Mouse (Mus musculus) neural tube, embryonic 12.5 days (tissue): Measurements from ENCODE around the gene Nkg7. TPM values are rescaled to one million over a fixed set of nuclear protein-coding genes. Genes with fewer than 3 reads are reported as not detected.
"Not testable (repeated sequence)": the region's sequence is repeated elsewhere in the genome, so short reads cannot be mapped to it uniquely, and the experiment has no call there.

Experiments
- ATAC-seq: fragments of 200-750 bp; cut with Nextera tagmentation; 2 replicates; pipeline ENCODE4 v1.8.0; 2017; ENCODE audit warnings: low read depth, mild to moderate bottlenecking, moderate TSS enrichment, moderate library complexity; ENCODE audit not compliant: low FRiP score
- H3K27ac ChIP-seq: fragments of 300-500 bp; sonication (generic); 2 replicates; pipeline ENCODE4 v1.5.1; 2016
- H3K27me3 ChIP-seq: fragments of 300-500 bp; sonication (generic); replicated peaks from 2 replicates; pipeline ENCODE4 v1.6.1; 2016; ENCODE audit warnings: mild to moderate bottlenecking
- H3K36me3 ChIP-seq: fragments of 300-500 bp; sonication (generic); 2 replicates; pipeline ENCODE4 v1.6.1; 2016; ENCODE audit warnings: mild to moderate bottlenecking
- H3K4me1 ChIP-seq: fragments of 300-500 bp; sonication (generic); 2 replicates; pipeline ENCODE4 v1.6.1; 2016
- H3K4me2 ChIP-seq: fragments of 300-500 bp; sonication (generic); replicated peaks from 2 replicates; pipeline ENCODE4 v1.6.1; 2016; ENCODE audit warnings: mild to moderate bottlenecking
- H3K4me3 ChIP-seq: fragments of 300-500 bp; sonication (generic); 2 replicates; pipeline ENCODE4 v1.5.1; 2016
- H3K9ac ChIP-seq: fragments of 300-500 bp; sonication (generic); 2 replicates; pipeline ENCODE4 v1.6.1; 2016; ENCODE audit warnings: mild to moderate bottlenecking
- H3K9me3 ChIP-seq: fragments of 300-500 bp; sonication (generic); 2 replicates; pipeline ENCODE4 v1.6.1; 2016; ENCODE audit warnings: mild to moderate bottlenecking
- WGBS: fragments of 180-500 bp; shearing (Covaris S2); methylation state at CpG from one replicate; pipeline ENCODE4 v1.1.7; 2016; 5-methylcytosine and 5-hydroxymethylcytosine counted together
- polyA plus RNA-seq: library from polyadenylated mRNA; unstranded; fragments of >200 nt; fragmentation: Nextera tagmentation; extraction: Ambion mirVana; gene quantifications from 2 replicates; pipeline ENCODE4 v1.2.1, GENCODE M21; 2016

The Nkg7 gene
- 0.28 TPM in 1 of 2 replicates, not detected in the other for polyA plus RNA-seq

GRCm38 (mm10) chr7:43436341-43437255 lies at the start of gene Nkg7:
TSS of gene Nkg7 (plus strand) at chr7:43437073.
- Histone ChIP-seq H3K4me3 (no peak within 1 kb of the TSS), H3K4me1 (no peaks in the 10 kb centered on the region), H3K9me3 (no peaks in the 10 kb centered on the region), H3K27me3 (no peaks in the 10 kb centered on the region), H3K36me3 (no peaks in the 10 kb centered on the region), H3K9ac (no peak within 1 kb of the TSS), H3K27ac (no peak within 1 kb of the TSS), H3K4me2 (no peak within 1 kb of the TSS)
- WGBS = 76% methylated on average over 10 of the region's 10 CpGs
- no peak for ATAC-seq

DNA sequence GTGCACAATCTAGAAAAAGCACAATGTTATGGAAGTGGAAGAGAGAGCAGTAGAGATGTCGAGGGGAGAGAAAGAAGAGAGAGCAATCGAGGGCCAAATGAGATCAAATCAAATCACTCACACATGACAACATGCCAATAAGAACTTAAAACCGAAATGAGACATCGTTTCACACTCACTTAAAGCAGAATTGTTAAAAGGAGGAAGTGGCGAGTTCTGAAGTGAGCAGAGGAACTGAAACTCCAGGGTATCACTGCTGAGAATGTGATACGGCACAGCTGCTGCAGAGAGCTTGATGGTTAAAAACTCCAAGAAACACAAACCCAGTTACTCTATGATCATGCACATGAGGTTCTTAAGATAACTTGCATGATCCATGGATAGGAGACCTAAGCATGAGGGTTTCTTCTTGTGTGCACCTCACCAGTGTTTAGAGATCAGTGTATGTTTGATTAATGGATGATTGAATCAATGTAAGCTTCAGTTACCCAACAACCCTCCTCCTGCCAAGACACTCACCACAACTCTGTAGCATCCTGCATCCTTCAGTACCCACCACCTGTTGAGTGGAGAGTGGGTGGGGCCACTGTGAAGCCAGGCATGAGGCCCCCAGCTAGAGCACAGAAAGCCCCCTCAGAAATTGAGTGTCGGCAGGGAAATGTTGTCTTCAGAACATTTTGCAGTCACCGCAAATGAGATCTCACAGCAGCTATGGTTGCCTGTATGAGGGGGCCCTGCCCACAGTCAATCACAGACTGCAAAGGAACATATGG lies 44.3 kb upstream of the Nkg7 start:
- no peak for ATAC-seq
- no peak overlapping the region for H3K9ac ChIP-seq
- no peaks in the 10 kb centered on the region for H3K9me3 ChIP-seq
- no peaks in the 10 kb centered on the region for H3K27me3 ChIP-seq
- H3K4me2 ChIP-seq = no peak overlapping the region
- no peaks in the 10 kb centered on the region for H3K36me3 ChIP-seq
- H3K27ac ChIP-seq = no peak overlapping the region
- no peaks in the 10 kb centered on the region for H3K4me1 ChIP-seq
- 80% methylated on average over 8 of the region's 8 CpGs for WGBS
- H3K4me3 ChIP-seq = no peak overlapping the region

DNA sequence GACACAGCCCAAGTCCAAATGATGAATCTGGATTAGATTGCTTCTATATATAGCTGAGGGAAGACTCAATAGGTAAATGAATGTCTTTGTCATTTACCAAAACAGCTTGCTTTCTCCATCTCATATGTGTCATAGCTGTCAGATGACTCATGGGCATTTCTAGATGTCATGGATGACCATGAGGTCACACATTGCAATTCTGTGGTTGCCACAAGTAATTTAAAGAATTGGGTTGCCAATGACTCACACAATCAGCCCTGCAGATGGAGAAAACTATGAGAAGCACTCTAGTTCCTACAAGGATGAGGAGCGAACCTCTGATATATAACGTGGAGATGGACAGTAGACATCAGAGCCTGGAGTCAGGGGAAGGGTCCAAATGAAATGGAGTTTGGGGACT lies 37.4 kb upstream of the Nkg7 start:
- Histone ChIP-seq H3K36me3 (no peaks in the 10 kb centered on the region), H3K4me2 (no peak overlapping the region), H3K4me1 (no peaks in the 10 kb centered on the region), H3K4me3 (no peak overlapping the region), H3K9me3 (no peaks in the 10 kb centered on the region), H3K9ac (no peak overlapping the region), H3K27ac (no peak overlapping the region), H3K27me3 (no peaks in the 10 kb centered on the region)
- WGBS = 88% methylated on average over 2 of the region's 2 CpGs
- ATAC-seq = no peak

DNA sequence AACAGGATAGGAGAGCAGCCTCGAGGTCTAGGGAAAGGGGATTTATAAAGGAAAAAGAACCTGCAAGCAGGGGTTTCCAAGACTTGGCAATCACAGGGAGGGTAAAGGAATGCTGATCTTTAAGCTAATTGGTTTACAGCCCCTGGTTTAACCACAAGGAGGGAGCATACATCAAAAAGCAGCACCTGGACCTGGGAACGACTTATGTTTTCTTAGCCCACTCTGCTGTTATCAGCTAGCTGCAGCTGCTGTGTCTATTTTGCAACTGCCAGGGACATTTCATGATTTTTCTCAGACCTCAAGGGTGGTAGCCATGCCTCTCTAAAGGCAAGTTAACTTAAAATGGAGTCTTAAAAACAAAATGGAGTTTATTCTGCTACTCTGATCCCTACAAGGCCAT lies 34.2 kb upstream of the Nkg7 start:
- Histone ChIP-seq H3K4me3 (no peak overlapping the region), H3K27ac (no peak overlapping the region), H3K36me3 (no peaks in the 10 kb centered on the region), H3K4me1 (no peaks in the 10 kb centered on the region), H3K9ac (no peak overlapping the region), H3K9me3 (no peaks in the 10 kb centered on the region), H3K4me2 (no peak overlapping the region), H3K27me3 (no peaks in the 10 kb centered on the region)
- ATAC-seq = no peak
- 32% methylated on average over 2 of the region's 2 CpGs for WGBS

- ATAC-seq = no peak
- Histone ChIP-seq H3K4me3 (no peak overlapping the region), H3K27ac (no peak overlapping the region), H3K9ac (no peak overlapping the region), H3K9me3 (no peaks in the 10 kb centered on the region), H3K4me1 (no peaks in the 10 kb centered on the region), H3K4me2 (no peak overlapping the region), H3K27me3 (no peaks in the 10 kb centered on the region), H3K36me3 (no peaks in the 10 kb centered on the region)
- 88% methylated on average over 3 of the region's 3 CpGs for WGBS
Observed at GRCm38 (mm10) chr7:43407573-43407972, 29.3 kb upstream of the Nkg7 start.

- no peak within 1 kb of the TSS for H3K4me2 ChIP-seq
- H3K9me3 ChIP-seq = no peaks in the 10 kb centered on the region
- WGBS = 90% methylated on average over 4 of the region's 4 CpGs
- no peak within 1 kb of the TSS for H3K4me3 ChIP-seq
- no peaks in the 10 kb centered on the region for H3K36me3 ChIP-seq
- ATAC-seq = no peak
- H3K9ac ChIP-seq = no peak within 1 kb of the TSS
- H3K27me3 ChIP-seq = no peaks in the 10 kb centered on the region
- no peaks in the 10 kb centered on the region for H3K4me1 ChIP-seq
- no peak within 1 kb of the TSS for H3K27ac ChIP-seq
Observed at GRCm38 (mm10) chr7:43408131-43408553, 28.7 kb upstream of the Nkg7 start, which contains the start of gene Siglecg. TSS of gene Siglecg (plus strand) at chr7:43408204.

DNA sequence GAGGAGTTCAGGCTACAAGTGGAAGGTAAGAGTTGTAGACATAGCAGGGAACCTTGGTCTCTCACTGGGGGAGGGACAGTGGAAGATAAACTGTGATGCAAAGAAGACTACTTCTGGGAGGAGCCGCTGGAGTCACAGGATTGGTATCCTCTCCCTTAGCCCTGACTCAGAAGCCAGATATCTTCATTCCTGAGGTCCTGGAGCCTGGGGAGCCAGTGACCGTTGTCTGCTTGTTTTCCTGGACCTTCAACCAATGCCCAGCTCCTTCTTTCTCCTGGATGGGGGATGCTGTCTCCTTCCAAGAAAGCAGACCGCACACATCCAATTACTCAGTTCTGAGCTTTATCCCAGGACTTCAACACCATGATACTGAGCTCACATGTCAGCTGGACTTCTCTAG lies 27.8 kb upstream of the Nkg7 start:
- no peak for ATAC-seq
- no peaks in the 10 kb centered on the region for H3K4me1 ChIP-seq
- H3K27me3 ChIP-seq = no peaks in the 10 kb centered on the region
- no peak overlapping the region for H3K27ac ChIP-seq
- H3K9me3 ChIP-seq = no peaks in the 10 kb centered on the region
- 75% methylated on average over 3 of the region's 3 CpGs for WGBS
- H3K4me2 ChIP-seq = no peak overlapping the region
- H3K4me3 ChIP-seq = no peak overlapping the region
- no peaks in the 10 kb centered on the region for H3K36me3 ChIP-seq
- H3K9ac ChIP-seq = no peak overlapping the region

- not testable (repeated sequence) for H3K27me3 ChIP-seq, H3K4me3 ChIP-seq, H3K4me1 ChIP-seq, H3K9me3 ChIP-seq, H3K27ac ChIP-seq, H3K9ac ChIP-seq, H3K36me3 ChIP-seq, ATAC-seq, H3K4me2 ChIP-seq
- WGBS = 30% methylated on average over 4 of the region's 4 CpGs
Observed at GRCm38 (mm10) chr7:43411724-43412123, 25.1 kb upstream of the Nkg7 start.

GRCm38 (mm10) chr7:43417298-43417697 lies 19.6 kb upstream of the Nkg7 start:
- 85% methylated on average over 10 of the region's 10 CpGs for WGBS

DNA sequence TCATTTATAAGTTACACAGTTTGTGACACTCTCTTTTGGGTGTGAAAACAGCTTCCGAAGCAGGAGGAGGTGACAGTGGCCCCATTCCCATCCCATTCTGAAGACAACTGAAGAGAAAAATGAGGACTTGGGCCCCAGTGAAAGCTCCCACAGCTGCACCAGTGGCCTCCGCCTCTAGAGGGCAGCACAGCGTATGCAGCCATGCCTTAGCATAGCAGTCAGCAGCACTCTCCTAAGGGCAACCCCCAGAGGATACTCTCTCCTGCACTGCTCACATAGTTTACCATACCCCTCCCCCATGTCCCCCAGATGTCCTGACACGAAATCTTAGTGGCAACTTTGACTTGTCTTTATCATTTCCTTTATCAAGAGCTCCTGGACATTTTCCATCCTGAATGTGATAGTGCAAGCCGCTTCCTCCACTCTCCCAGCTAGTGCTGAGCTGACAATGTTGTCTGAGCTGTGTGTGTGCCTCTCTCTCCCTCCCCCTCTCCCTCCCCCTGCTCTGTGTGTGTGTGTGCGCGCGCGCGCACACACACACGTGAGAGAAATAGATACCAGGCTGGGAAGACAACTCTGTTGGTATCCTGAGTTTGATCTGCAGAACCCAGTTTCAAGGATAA lies 13.8 kb upstream of the Nkg7 start:
- Histone ChIP-seq H3K27ac (no peak overlapping the region), H3K4me3 (no peak overlapping the region)
- 13% methylated on average over 11 of the region's 11 CpGs for WGBS

More at GRCm38 (mm10) chr7:43417298-43417697, 19.6 kb upstream of the Nkg7 start:
- Histone ChIP-seq H3K4me2 (no peak overlapping the region), H3K36me3 (no peaks in the 10 kb centered on the region), H3K9ac (no peak overlapping the region), H3K9me3 (peaks cover 7% of the 10 kb centered on the region), H3K27me3 (no peaks in the 10 kb centered on the region), H3K4me1 (no peaks in the 10 kb centered on the region), H3K27ac (no peak overlapping the region), H3K4me3 (no peak overlapping the region)
- no peak for ATAC-seq

DNA sequence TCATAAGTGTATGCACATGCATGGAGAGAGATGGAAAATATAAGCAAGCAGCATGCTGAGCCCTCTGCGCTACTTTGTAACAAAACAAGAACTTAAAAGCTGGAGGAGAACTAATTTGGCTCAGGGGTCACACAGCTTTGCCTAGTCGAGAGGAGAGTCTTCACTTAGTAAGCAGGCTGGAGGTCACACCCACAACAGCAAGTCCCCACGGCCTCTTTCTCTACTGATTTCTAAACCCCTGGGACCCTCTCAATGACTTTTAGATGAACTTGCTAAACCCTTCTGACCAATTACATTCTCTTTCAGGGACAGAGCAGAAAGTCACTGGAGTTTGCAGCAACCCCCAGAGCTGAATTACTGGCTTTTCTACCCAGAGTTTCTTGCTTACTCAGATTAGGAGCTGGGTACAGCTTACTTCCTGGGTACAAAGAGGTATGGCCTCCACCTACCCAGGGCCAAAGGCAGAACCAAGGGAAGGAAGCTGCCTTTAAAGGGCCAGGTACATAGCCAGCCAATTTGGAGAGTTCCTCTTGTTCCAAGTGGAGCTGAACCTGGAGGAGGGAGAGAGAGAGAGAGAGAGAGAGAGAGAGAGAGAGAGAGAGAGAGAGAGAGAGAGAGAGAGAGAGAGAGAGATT lies 12.8 kb upstream of the Nkg7 start:
- H3K9me3 ChIP-seq = no peaks in the 10 kb centered on the region
- H3K36me3 ChIP-seq = no peaks in the 10 kb centered on the region
- no peaks in the 10 kb centered on the region for H3K4me1 ChIP-seq
- H3K27me3 ChIP-seq = no peaks in the 10 kb centered on the region
- no peak overlapping the region for H3K4me2 ChIP-seq
- no peak overlapping the region for H3K4me3 ChIP-seq
- no peak for ATAC-seq
- H3K27ac ChIP-seq = no peak overlapping the region
- H3K9ac ChIP-seq = no peak overlapping the region
- 67% methylated on average over 3 of the region's 3 CpGs for WGBS

More for the DNA sequence above, 13.8 kb upstream of the Nkg7 start:
- H3K4me1 ChIP-seq = no peaks in the 10 kb centered on the region
- no peaks in the 10 kb centered on the region for H3K9me3 ChIP-seq
- ATAC-seq = peak; percentile 93
- no peak overlapping the region for H3K9ac ChIP-seq
- H3K36me3 ChIP-seq = no peaks in the 10 kb centered on the region
- H3K4me2 ChIP-seq = 0 out of 2 replicates have a peak overlapping the region, but pooled peaks have one; percentile 22
- no peaks in the 10 kb centered on the region for H3K27me3 ChIP-seq

GRCm38 (mm10) chr7:43427406-43427805 lies 9.5 kb upstream of the Nkg7 start, which contains the start of gene Lim2:
TSS of gene Lim2 (plus strand) at chr7:43427670.
- Histone ChIP-seq H3K9ac (no peak within 1 kb of the TSS), H3K4me1 (no peaks in the 10 kb centered on the region), H3K36me3 (no peaks in the 10 kb centered on the region), H3K9me3 (no peaks in the 10 kb centered on the region), H3K4me2 (no peak within 1 kb of the TSS), H3K4me3 (no peak within 1 kb of the TSS), H3K27me3 (no peaks in the 10 kb centered on the region), H3K27ac (no peak within 1 kb of the TSS)
- no peak for ATAC-seq
- 79% methylated on average over 8 of the region's 8 CpGs for WGBS
